Mouse (Mus musculus) lung, adult 2 months (tissue): ENCODE data around the gene Ptprk. TPM values are rescaled to one million over a fixed set of nuclear protein-coding genes. Genes with fewer than 3 reads are reported as not detected.

Source experiments
- DNase-seq: peaks from one replicate; pipeline ENCODE4 v3.0.0; 2022
- H3K4me1 ChIP-seq: fragments of 200-500 bp; 2 replicates; pipeline ENCODE4 v1.6.1; 2011; ENCODE audit warnings: low read length; ENCODE audit not compliant: control insufficient read depth, insufficient read depth
- H3K4me3 ChIP-seq: fragments of 200-500 bp; replicated peaks from 2 replicates; pipeline ENCODE3; 2011; ENCODE audit warnings: low read depth, mild to moderate bottlenecking, control low read depth, low read length; ENCODE audit errors: extremely low read depth
- CTCF ChIP-seq: fragments of 200-500 bp; IDR thresholded peaks from 2 replicates; pipeline ENCODE4 v1.5.1; 2011; ENCODE audit warnings: mild to moderate bottlenecking, low read length, control low read depth; ENCODE audit not compliant: insufficient read depth
- POLR2A ChIP-seq: fragments of 200-500 bp; IDR thresholded peaks from 2 replicates; pipeline ENCODE4 v1.6.1; 2011; ENCODE audit warnings: low read depth, mild to moderate bottlenecking, control low read depth, low read length, borderline replicate concordance; ENCODE audit errors: extremely low read depth
- WGBS: fragments of 180-500 bp; shearing (Covaris S2); methylation state at CpG from one replicate; pipeline ENCODE4 v1.1.7; 2018; 5-methylcytosine and 5-hydroxymethylcytosine counted together
- polyA plus RNA-seq: library from polyadenylated mRNA; depleted of rRNA; stranded (reverse); fragments of >200 nt; gene quantifications from 2 replicates; pipeline ENCODE4 v1.2.3, GENCODE M21; 2012

Ptprk gene
- polyA plus RNA-seq, 1 experiment = 42.4 TPM

DNA sequence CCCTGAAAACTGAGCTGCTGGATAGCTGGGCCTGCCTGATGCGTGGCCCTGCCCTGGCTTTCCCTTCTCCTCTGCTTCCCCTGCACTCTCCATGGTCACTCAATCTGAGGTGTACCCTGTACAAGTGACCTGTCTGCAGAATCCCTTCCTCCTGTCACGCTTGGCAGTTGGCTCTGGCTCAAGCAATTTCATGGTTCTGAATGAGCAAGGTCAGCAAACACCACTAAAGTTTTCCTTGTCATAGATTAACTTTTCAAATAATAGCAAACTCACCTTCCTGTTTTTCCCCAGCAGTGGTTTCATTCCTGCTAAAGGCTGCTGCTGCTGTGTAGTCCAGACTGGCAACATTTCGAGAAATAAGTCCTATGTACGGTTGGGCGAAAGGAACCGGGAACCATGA lies 30.6 kb downstream of the Ptprk start:
- Histone ChIP-seq H3K4me1 (peaks cover 12% of the 10 kb centered on the region), H3K4me3 (no peak overlapping the region)
- WGBS = 65% methylated on average over 6 of the region's 6 CpGs
- no peak for TF ChIP-seq POLR2A
- TF ChIP-seq CTCF = no peak
- no peak for DNase-seq

DNA sequence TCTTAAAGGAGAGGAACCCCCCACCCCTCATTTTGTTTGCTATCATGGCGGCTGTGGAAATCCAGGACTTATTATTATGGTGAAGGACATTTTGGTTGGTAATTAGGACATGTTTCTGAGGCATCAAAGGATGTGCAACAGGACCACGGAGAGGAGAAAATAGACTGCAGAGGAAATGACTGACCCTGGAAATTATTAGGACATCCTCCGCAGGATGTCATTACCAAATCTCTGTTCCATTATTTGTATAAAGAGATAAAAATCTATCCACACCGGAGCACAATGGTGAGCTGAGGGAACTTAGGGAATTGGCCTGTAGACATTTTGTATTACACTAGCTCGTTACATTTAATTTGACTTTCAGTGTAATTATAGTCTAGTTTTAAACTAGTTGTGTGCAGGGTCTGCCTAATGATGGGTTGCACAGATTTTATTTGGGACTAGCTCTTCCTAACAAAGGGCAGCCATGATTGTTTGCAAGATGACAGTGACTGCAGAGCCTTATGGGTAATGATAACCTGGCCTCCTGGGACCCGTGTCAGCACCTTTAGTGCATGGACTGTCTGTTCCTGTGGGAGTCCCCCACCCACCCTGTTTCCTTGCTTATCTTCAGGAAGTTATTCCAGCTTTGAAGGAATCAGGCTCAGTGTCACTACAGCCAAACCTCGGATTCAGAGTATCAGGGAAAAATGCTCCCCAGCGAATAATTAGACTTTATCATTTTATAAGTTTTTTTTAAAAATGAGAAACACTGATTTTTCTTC lies 38.4 kb downstream of the Ptprk start:
- H3K4me1 ChIP-seq = peaks cover 17% of the 10 kb centered on the region
- TF ChIP-seq CTCF (no peak), POLR2A (no peak)
- 42% methylated on average over 8 of the region's 8 CpGs for whole genome bisulfite sequencing
- no peak for DNase-seq
- peak overlapping the region; percentile 29 for H3K4me3 ChIP-seq

DNA sequence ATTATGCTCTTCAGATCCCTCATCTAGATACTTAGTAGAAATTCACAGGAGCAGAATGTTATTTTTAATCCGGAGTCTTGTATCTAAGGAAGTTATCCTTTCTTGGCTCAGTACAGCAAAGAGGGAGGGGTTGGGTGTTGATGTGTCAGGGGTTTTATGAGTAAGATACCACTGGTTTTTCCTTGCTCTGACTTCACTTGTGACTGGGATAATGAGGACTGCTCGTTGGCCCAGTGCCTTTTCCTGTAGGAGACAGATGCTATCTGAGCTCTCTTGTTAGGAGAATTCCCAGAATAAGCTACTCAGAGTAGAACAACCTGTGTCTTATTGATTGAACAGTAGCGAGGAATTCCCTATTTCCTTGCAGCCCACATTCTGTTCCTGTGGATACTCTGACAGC lies 39.3 kb downstream of the Ptprk start:
- Histone ChIP-seq H3K4me3 (peak overlapping the region; percentile 45), H3K4me1 (peaks cover 13% of the 10 kb centered on the region)
- no peak for TF ChIP-seq CTCF
- TF ChIP-seq POLR2A = no peak
- WGBS = 31% methylated on average over 3 of the region's 3 CpGs
- peak; percentile 22 for DNase-seq

DNA sequence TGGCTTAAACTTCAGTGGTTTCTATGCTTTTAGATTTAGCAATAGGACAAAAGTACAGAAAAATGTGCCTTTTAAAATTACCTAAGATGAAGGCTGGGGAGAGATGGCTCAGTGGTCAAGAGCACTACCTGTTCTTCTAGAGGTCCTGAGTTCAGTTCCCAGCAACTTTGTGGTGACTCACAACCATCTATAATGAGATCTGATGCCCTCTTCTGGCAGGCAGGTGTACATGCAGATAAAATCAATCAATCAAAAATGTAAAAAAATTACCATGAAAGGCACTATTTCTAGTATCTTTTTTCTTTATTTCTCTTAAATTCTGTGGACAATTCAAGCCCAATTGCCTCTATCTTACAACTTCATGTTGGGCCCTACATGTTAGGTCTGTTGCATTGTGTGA lies 42.4 kb downstream of the Ptprk start:
- TF ChIP-seq POLR2A (no peak), CTCF (no peak)
- no peak for DNase-seq
- peaks cover 13% of the 10 kb centered on the region for H3K4me1 ChIP-seq
- H3K4me3 ChIP-seq = no peak overlapping the region

GRCm38 (mm10) chr10:28118783-28119365 lies 44.3 kb downstream of the Ptprk start:
- Histone ChIP-seq H3K4me3 (no peak overlapping the region), H3K4me1 (peaks cover 8% of the 10 kb centered on the region)
- no peak for DNase-seq
- TF ChIP-seq CTCF = no peak
- TF ChIP-seq POLR2A = no peak
- WGBS = 82% methylated on average over 6 of the region's 6 CpGs

GRCm38 (mm10) chr10:28123881-28124280 lies 49.3 kb downstream of the Ptprk start:
- Histone ChIP-seq H3K4me3 (no peak overlapping the region), H3K4me1 (peaks cover 5% of the 10 kb centered on the region)
- no peak for DNase-seq
- TF ChIP-seq CTCF (no peak), POLR2A (no peak)
- 88% methylated on average over 4 of the region's 4 CpGs for WGBS

- Histone ChIP-seq H3K4me3 (no peak overlapping the region), H3K4me1 (peaks cover 5% of the 10 kb centered on the region)
- DNase-seq = no peak
- no peak for TF ChIP-seq CTCF
- no peak for TF ChIP-seq POLR2A
- 83% methylated on average over 5 of the region's 5 CpGs for WGBS
Measured at GRCm38 (mm10) chr10:28128011-28128410, 53.4 kb downstream of the Ptprk start.

DNA sequence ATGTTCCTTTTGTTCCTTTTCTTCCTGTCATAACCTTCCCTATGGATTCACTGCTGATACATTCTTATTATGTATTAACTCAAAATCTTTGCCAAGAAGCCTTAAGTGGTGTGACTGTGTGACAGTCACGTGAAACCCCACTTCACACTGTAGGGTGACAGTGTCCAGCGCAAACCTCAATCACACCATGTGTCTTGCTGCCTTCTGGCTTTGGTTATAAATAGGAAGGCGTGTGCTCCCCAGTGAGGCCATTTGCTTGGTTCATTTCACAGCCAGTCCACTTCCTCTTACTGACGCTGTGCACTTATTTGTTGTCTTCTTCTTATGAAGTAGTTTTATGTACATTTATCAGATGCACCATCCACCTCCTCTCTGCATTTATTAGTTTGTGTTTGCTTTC lies 53.8 kb downstream of the Ptprk start:
- TF ChIP-seq POLR2A (no peak), CTCF (no peak)
- Histone ChIP-seq H3K4me1 (peaks cover 5% of the 10 kb centered on the region), H3K4me3 (no peak overlapping the region)
- 36% methylated on average over 4 of the region's 4 CpGs for WGBS
- DNase-seq = no peak

- peaks cover 5% of the 10 kb centered on the region; the same call in 1 of the 2 replicates for H3K4me1 ChIP-seq
- no peak for DNase-seq
- TF ChIP-seq POLR2A (no peak), CTCF (no peak)
- H3K4me3 ChIP-seq = no peak overlapping the region
- WGBS = 84% methylated on average over 9 of the region's 9 CpGs
Measured at GRCm38 (mm10) chr10:28130422-28130821, 55.8 kb downstream of the Ptprk start.

- no peak for DNase-seq
Measured at GRCm38 (mm10) chr10:28133770-28134169, 59.1 kb downstream of the Ptprk start.

More at GRCm38 (mm10) chr10:28133770-28134169, 59.1 kb downstream of the Ptprk start:
- no peak overlapping the region for H3K4me3 ChIP-seq
- TF ChIP-seq CTCF (no peak), POLR2A (no peak)
- H3K4me1 ChIP-seq = no peaks in the 10 kb centered on the region; the same call in 1 of the 2 replicates
- WGBS = 68% methylated on average over 4 of the region's 4 CpGs
